Mouse (Mus musculus): ENCODE results near the gene Ube2v1. TPM values are rescaled to one million over a fixed set of nuclear protein-coding genes. Genes with fewer than 3 reads are reported as not detected.
A peak's percentile ranks its signal among the peaks of the same experiment; 100 is the strongest.

The Ube2v1 gene
- total RNA-seq (2018; cell fraction: chromatin; rRNA removed) = 10 to 100 TPM; 43.1 to 85.5 (median 59.3) TPM
- total RNA-seq (2018; cell fraction: cytosol; rRNA removed) = 100 to 1,000 TPM; 142 to 211 (median 167) TPM
- 10 to 100 TPM; 35.1 to 99.4 (median 64.2) TPM for total RNA-seq (2018; cell fraction: nucleus; rRNA removed)
- 152 to 209 TPM (median 172 TPM) in 3 replicates for polyA plus RNA-seq (2018)

DNA sequence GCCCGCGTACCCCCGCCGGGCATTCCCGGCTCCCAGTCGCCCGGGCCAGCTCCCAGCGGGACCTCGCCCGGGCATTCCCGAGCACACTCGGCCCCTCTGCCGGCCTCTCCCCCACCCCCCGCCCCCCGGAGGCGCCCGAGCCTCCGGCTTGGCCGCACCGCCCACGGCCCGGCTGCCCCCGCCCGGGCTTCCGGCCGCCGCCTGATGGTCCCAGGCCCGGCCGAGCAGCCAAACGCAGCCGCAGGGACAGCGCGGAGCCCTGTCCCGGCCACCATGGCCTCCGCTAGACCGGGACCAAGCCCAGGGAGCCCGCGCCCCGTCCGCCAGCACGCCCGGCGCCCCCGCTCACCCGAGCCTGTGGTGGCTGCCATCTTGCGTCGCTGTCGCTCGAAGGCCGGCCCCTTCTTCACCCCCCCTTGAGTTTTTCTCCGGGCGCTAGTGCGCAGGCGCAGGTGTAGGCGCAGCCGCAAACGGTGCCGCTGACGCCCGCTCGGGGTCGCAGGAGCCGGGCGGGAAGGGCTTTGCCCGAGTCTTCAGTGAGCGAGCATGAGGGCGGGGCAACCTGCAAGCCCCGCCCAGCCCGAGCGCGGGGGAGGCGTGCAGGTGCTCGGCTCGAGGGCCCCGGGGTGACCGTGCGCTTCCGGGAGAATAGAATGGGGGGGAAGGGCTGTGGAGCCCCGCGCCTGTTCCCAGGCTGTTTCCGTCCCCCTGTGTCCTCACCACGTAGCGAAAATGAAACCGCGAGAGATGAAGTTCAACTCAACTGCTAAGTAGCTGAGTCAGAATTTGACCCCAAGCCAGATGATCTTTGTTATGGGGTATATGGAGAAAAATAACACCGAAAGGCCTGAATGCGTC lies at the start of gene Ube2v1:
Ube2v1 (minus strand) TSS at position 505 of the 858 bp plus-strand sequence.
- Histone ChIP-seq H3K79me2 (ENCODE audit: inconsistent target) (peaks cover 54% of the 10 kb centered on the region), H3K4me3 (ENCODE audit: inconsistent target) (peak within 1 kb of the TSS; percentile 63), H3K27ac (peak within 1 kb of the TSS; percentile 84), H3K36me3 (ENCODE audit: inconsistent target) (peaks cover 7% of the 10 kb centered on the region; the same call in 1 of the 2 replicates)
- under 1% methylated on average over 76 of the region's 87 CpGs for WGBS (ENCODE audit: missing documents)

- Histone ChIP-seq H3K27ac (no peak overlapping the region), H3K36me3 (ENCODE audit: inconsistent target) (no peaks in the 10 kb centered on the region), H3K79me2 (ENCODE audit: inconsistent target) (no peaks in the 10 kb centered on the region), H3K4me3 (ENCODE audit: inconsistent target) (no peak overlapping the region)
- WGBS (ENCODE audit: missing documents) = 32% methylated on average over 5 of the region's 5 CpGs
These were observed 48.8 kb upstream of the Ube2v1 start for GRCm38 (mm10) chr2:167680657-167681056.

DNA sequence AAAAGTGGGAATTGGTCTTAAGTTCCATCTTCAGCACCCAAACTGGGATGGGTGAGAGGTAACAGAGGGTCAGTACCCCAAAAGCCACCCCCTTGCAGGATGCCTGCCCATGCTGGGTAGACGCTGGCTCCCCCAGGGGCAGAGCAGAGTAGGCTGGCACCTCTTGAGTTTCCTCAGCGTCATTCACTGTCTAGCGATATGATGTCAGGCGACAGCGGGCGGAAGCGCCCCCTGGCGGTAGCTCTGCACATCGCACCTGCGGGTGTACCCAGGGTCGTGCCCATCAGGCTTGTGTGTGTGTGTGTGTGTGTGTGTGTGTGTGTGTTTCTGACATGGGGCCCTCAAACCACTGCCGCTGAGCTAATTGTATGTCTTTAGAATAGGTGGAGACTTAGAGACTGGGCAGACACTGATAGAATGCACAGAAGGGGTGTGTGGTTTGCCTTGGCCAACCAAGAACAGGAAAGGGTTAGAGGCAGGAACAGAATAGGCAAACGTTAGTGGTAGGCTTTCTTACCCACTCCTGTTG lies 48.1 kb upstream of the Ube2v1 start:
- WGBS (ENCODE audit: missing documents) = 1% methylated on average over 13 of the region's 13 CpGs
- Histone ChIP-seq H3K4me3 (ENCODE audit: inconsistent target) (no peak overlapping the region), H3K79me2 (ENCODE audit: inconsistent target) (no peaks in the 10 kb centered on the region), H3K36me3 (ENCODE audit: inconsistent target) (no peaks in the 10 kb centered on the region), H3K27ac (no peak overlapping the region)

- WGBS (ENCODE audit: missing documents) = 59% methylated on average over 5 of the region's 5 CpGs
- H3K27ac ChIP-seq = no peak overlapping the region
- no peaks in the 10 kb centered on the region for H3K36me3 ChIP-seq (ENCODE audit: inconsistent target)
- no peaks in the 10 kb centered on the region for H3K79me2 ChIP-seq (ENCODE audit: inconsistent target)
- no peak overlapping the region for H3K4me3 ChIP-seq (ENCODE audit: inconsistent target)
These were observed 46.7 kb upstream of the Ube2v1 start for GRCm38 (mm10) chr2:167678600-167678999.

DNA sequence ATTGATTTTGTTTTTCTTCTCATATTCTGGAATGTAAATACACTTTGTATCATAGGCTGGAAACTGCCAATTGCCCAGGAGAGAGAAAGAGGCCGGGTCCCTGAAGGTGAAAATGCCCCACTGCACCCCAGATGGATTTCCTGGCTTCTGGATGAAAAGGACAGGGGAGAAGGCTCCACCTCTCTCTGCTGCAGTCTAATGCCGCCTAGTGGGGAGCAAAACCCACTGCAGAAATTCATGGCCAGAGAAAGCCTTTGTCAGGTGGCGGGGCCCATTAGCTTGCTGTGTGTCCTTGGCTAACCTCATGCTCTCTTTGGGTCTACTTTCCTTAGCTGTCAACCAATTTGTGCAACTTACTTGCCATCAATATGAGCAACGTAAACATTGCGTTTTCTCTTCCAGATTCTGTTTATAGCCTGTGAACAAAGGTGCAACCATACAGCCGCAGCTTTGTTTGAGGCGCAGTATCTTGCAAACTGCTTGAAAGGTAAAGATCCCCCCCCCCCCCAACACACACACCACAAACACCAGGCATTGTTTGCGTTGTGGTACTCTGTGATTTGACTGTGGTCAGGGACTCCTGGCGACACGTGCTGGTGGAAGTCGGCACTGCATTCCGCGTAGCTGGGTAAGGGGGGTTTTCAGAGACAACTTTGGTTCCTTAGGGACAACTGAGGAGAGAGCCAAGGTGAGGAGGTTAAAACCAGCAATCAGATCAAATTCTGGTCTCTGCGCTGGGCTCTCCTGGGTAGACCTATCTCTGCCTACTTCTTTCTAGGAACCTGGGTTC lies 43.4 kb upstream of the Ube2v1 start:
- Histone ChIP-seq H3K36me3 (ENCODE audit: inconsistent target) (no peaks in the 10 kb centered on the region), H3K79me2 (ENCODE audit: inconsistent target) (no peaks in the 10 kb centered on the region), H3K27ac (no peak overlapping the region), H3K4me3 (ENCODE audit: inconsistent target) (no peak overlapping the region)
- 67% methylated on average over 11 of the region's 14 CpGs for WGBS (ENCODE audit: missing documents)

DNA sequence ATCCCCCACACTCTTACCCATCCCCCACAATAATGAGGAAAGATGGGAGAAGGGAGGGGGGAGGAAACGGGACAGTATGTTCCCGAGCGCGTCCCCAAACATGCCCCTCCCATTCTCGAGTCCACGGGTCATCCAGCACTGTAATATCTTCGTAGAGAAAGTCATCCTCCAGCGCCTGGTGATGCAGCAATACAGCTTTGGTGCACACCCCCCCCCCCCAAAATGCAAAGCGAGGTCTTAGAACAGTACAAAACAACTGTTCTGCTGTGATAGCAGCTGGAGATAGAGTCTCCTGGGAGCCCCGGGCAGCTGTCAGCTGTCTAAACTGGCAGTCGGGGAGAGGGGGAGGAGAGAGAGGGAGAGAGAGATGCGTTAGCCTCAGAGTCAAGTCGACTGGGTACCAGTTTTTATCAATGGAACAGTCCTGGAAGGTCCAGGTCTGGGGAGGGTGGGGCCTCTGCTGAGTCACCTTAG lies 40.4 kb upstream of the Ube2v1 start:
- Histone ChIP-seq H3K36me3 (ENCODE audit: inconsistent target) (no peaks in the 10 kb centered on the region), H3K4me3 (ENCODE audit: inconsistent target) (no peak overlapping the region), H3K79me2 (ENCODE audit: inconsistent target) (no peaks in the 10 kb centered on the region), H3K27ac (no peak overlapping the region)
- 63% methylated on average over 12 of the region's 13 CpGs for WGBS (ENCODE audit: missing documents)

DNA sequence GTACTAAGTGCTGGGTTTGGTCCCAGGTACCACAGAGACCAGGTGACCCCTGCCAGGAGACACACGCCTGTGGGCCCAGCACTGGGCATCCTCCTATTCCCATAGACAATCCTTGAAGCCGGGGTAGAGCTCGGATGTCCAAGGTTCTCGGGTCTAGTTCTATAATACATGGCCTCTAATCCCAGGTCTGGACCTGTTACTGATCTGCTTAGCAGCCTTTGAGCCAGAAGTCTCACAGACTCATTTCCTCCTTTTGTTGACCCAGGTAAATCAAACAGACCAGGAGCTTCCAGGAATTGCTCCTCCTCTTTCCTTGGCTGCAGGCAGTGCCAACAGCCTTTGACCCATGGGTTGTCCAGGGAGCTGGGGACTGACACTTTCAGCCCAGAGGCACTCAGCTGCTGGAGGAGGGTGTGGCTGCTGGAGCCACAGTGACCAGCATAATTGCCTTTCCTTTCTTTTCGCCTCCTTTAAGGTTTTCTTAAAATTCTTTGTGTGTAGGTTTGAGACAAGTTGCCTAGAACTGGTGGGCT lies 39.3 kb upstream of the Ube2v1 start:
- Histone ChIP-seq H3K79me2 (ENCODE audit: inconsistent target) (no peaks in the 10 kb centered on the region), H3K4me3 (ENCODE audit: inconsistent target) (no peak overlapping the region), H3K36me3 (ENCODE audit: inconsistent target) (no peaks in the 10 kb centered on the region), H3K27ac (no peak overlapping the region)
- WGBS (ENCODE audit: missing documents) = 91% methylated on average over 5 of the region's 5 CpGs

DNA sequence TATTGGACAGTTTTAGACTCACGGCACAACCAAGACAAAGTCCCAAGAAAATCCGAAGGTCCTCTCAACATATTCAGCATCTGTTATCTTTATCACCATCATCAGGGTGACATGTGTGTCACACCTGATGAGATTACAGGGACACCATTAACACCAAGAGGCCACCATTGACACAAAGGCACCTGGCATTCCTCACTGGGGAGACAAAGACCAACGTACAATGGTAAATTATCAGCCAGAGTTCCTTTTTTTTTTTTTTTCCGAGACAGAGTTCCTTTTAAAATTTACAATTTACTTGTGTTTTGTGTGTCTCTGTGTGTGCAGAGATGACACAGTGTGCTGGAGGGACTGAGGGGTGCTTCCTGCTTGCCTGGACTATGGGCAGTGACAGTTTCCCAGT lies 37.5 kb upstream of the Ube2v1 start:
- 79% methylated on average over 4 of the region's 4 CpGs for WGBS (ENCODE audit: missing documents)

GRCm38 (mm10) chr2:167668426-167668825 lies 36.5 kb upstream of the Ube2v1 start:
- Histone ChIP-seq H3K79me2 (ENCODE audit: inconsistent target) (no peaks in the 10 kb centered on the region), H3K27ac (no peak overlapping the region), H3K4me3 (ENCODE audit: inconsistent target) (no peak overlapping the region), H3K36me3 (ENCODE audit: inconsistent target) (no peaks in the 10 kb centered on the region)
- 95% methylated on average over 4 of the region's 5 CpGs for WGBS (ENCODE audit: missing documents)

More for the DNA sequence above, 37.5 kb upstream of the Ube2v1 start:
- no peak overlapping the region for H3K4me3 ChIP-seq (ENCODE audit: inconsistent target)
- H3K27ac ChIP-seq = no peak overlapping the region
- no peaks in the 10 kb centered on the region for H3K36me3 ChIP-seq (ENCODE audit: inconsistent target)
- H3K79me2 ChIP-seq (ENCODE audit: inconsistent target) = no peaks in the 10 kb centered on the region

DNA sequence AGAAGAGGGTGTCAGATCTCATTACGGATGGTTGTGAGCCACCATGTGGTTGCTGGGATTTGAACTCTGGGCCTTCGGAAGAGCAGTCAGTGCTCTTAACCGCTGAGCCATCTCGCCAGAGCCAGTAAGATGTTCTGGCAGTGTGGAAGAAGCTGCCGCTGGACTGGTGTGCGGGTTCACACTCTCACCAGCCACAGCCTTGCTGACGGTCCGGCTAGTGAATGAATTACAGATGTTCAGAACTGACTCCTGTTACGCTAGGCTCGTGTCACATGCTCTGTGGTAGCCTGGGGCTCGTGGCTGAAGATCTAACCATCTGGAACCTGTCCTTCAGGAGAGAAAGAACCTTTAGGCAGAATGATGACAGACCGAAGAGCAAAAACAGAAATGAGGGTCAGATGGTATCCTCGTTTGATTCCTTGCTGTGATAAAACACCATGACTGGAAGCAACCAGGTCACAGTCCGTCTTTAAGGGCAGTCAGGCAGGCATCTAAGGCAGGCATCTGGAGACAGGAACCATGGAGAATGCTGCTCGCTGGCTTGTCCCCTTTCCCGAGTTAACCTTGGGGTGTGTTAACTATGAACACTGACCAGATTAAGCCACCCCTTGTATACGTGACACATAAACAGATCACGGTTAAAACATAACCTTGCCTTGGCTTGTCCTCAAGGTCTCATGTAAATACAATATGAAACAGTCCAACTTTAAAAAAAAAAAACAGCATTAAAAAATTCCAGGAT lies 34.2 kb upstream of the Ube2v1 start:
- Histone ChIP-seq H3K79me2 (ENCODE audit: inconsistent target) (peaks cover under 1% of the 10 kb centered on the region), H3K36me3 (ENCODE audit: inconsistent target) (no peaks in the 10 kb centered on the region), H3K27ac (no peak overlapping the region), H3K4me3 (ENCODE audit: inconsistent target) (no peak overlapping the region)
- 96% methylated on average over 17 of the region's 18 CpGs for WGBS (ENCODE audit: missing documents)

DNA sequence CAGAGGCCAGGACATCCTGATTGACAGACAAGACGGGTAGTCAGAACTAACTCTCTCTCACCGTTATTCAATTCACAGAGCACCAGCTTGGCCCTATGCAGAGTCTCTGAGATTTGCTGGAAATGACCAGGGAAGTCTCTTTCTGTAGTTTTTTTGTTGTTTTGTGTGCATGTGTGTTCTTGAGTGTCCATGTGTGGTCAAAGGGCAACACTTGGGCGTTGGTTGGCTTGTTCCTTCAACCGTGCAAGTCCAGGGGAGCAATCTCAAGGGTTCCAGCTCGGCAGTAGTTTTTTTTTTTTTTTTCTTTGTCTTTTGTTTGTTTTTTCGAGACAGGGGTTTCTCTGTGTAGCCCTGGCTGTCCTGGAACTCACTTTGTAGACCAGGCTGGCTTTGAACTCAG lies 30.8 kb upstream of the Ube2v1 start:
- Histone ChIP-seq H3K4me3 (ENCODE audit: inconsistent target) (no peak overlapping the region), H3K27ac (no peak overlapping the region), H3K79me2 (ENCODE audit: inconsistent target) (peaks cover 35% of the 10 kb centered on the region), H3K36me3 (ENCODE audit: inconsistent target) (no peaks in the 10 kb centered on the region)
- 80% methylated on average over 6 of the region's 6 CpGs for WGBS (ENCODE audit: missing documents)

- Histone ChIP-seq H3K27ac (peak within 1 kb of the TSS; percentile 97), H3K4me3 (ENCODE audit: inconsistent target) (peak within 1 kb of the TSS; percentile 99), H3K79me2 (ENCODE audit: inconsistent target) (peaks cover 43% of the 10 kb centered on the region), H3K36me3 (ENCODE audit: inconsistent target) (no peaks in the 10 kb centered on the region)
- whole genome bisulfite sequencing (ENCODE audit: missing documents) = under 1% methylated on average over 85 of the region's 110 CpGs
These were observed 29.6 kb upstream of the Ube2v1 start, which contains the start of gene Gm20431 for GRCm38 (mm10) chr2:167661270-167662203. Gene Gm20431, minus strand, starts transcription at chr2:167661496.

DNA sequence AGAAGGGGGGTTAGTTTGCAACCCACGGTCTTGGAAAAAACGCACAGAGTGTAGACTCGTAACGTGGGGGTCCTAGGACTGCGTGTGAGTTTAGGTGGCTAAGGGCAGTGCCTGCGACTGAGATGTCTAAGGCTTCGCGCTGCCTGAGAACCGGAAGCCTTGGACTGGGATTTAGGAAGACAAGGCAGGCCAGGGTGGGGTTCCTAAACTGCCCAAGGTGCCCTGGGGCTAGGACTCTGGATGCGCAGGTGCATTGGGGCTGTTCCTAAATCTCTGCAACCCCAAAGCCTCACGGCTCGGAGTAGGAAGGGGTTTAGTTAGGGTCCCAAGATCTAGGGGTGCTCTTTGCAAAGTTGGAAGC lies 28.7 kb upstream of the Ube2v1 start:
- H3K27ac ChIP-seq = peak overlapping the region; percentile 97
- 3% methylated on average over 12 of the region's 12 CpGs for WGBS (ENCODE audit: missing documents)
- H3K4me3 ChIP-seq (ENCODE audit: inconsistent target) = peak overlapping the region; percentile 99
- H3K36me3 ChIP-seq (ENCODE audit: inconsistent target) = no peaks in the 10 kb centered on the region
- peaks cover 52% of the 10 kb centered on the region for H3K79me2 ChIP-seq (ENCODE audit: inconsistent target)
